Mouse (Mus musculus): ENCODE data around the gene Gm10762. TPM values are rescaled to one million over a fixed set of nuclear protein-coding genes. Genes with fewer than 3 reads are reported as not detected.
"Not testable (repeated sequence)": the region's sequence is repeated elsewhere in the genome, so short reads cannot be mapped to it uniquely, and the experiment has no call there.

Gm10762 gene
- 23.3 and 26.6 TPM in 2 replicates for polyA plus RNA-seq (2015; fragmentation: Nextera tagmentation; extraction: Ambion mirVana)

DNA sequence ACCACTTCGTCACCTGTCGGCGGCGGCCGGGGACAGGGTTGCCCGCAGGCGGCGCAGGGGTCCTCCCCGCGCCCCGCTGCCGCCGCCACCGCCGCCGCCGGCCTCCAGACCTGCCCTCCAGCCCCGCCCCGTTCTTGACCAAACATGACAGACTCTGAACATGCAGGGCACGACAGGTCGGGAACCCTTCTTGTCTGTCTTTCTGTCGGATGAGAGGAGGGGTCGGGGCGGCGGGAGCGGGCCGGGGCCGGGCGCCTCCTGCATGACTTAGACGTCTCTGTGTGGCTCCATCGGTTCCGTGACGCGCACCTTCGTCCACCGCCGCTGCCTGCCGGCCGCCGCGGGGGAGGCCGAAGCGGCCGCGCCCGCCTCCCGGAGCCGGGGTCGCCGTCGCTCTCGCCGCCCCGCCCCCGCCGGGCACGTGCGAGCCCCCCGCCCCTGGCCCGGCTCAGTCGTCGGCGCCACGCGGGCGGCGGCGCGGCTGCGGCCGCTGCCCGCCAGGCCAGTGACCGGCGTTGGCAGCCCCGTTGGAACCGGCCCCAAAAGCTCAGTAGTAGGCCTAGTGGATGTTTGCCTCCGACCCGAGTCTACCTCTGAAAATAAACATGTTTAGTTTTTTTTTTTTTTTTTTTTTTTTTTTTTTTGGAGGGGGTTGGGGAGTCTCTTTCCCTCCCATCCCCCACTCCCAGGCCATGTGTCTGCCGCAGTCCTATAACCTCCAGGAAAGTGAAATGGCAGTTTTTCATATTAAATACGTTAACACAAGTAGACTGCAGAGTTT is at the start of gene Gm10762:
Gm10762 (minus strand) TSS at position 65 of the 781 bp plus-strand sequence.
- peak within 1 kb of the TSS; percentile 85 for H3K4me3 ChIP-seq (replicated peaks)
- under 1% methylated on average over 70 of the region's 80 CpGs for WGBS
- H3K36me3 ChIP-seq = no peaks in the 10 kb centered on the region
- H3K4me2 ChIP-seq (replicated peaks) = peak within 1 kb of the TSS; percentile 56
- H3K27me3 ChIP-seq = no peaks in the 10 kb centered on the region
- H3K9me3 ChIP-seq = no peaks in the 10 kb centered on the region
- ATAC-seq = peak; percentile 81
- H3K4me1 ChIP-seq (replicated peaks) = peaks cover 15% of the 10 kb centered on the region
- H3K9ac ChIP-seq (replicated peaks) = peak within 1 kb of the TSS; percentile 98
- H3K27ac ChIP-seq = peak within 1 kb of the TSS; percentile 100

DNA sequence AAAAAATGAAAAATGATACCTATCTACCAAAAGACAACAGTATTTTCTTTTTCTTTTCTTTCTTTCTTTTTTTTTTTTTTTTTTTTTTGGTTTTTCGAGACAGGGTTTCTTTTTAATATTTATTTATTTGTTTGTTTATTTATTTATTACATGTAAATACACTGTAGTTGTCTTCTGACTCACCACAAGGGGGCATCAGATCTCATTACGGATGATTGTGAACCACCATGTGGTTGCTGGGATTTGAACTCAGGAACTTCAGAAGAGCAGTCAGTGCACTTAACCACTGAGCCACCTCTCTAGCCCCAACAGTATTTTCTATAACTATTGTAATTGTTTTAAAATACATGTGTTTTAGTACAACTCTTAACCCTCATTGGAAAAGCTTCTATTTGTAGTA is 41.3 kb upstream of the Gm10762 start:
- not testable (repeated sequence) for ATAC-seq; H3K9ac ChIP-seq (replicated peaks); H3K27me3 ChIP-seq; H3K4me2 ChIP-seq (replicated peaks); H3K4me3 ChIP-seq (replicated peaks); H3K27ac ChIP-seq; H3K36me3 ChIP-seq; H3K4me1 ChIP-seq (replicated peaks); H3K9me3 ChIP-seq
- WGBS = 84% methylated on average over 2 of the region's 2 CpGs

- Histone ChIP-seq H3K36me3 (no peaks in the 10 kb centered on the region), H3K27me3 (no peaks in the 10 kb centered on the region), H3K4me3 (replicated peaks) (no peak overlapping the region), H3K9me3 (no peaks in the 10 kb centered on the region), H3K9ac (replicated peaks) (no peak overlapping the region), H3K4me2 (replicated peaks) (no peak overlapping the region), H3K27ac (no peak overlapping the region), H3K4me1 (replicated peaks) (no peaks in the 10 kb centered on the region)
- ATAC-seq = no peak
- WGBS = 75% methylated on average over 4 of the region's 4 CpGs
These were observed 38.7 kb upstream of the Gm10762 start for GRCm38 (mm10) chr2:129006194-129006749.

GRCm38 (mm10) chr2:129004872-129005271 is 37.3 kb upstream of the Gm10762 start:
- H3K27ac ChIP-seq = no peak overlapping the region
- no peak for ATAC-seq
- H3K9me3 ChIP-seq = no peaks in the 10 kb centered on the region
- no peaks in the 10 kb centered on the region for H3K27me3 ChIP-seq
- H3K4me3 ChIP-seq (replicated peaks) = no peak overlapping the region
- no peak overlapping the region for H3K9ac ChIP-seq (replicated peaks)
- no peak overlapping the region for H3K4me2 ChIP-seq (replicated peaks)
- no peaks in the 10 kb centered on the region for H3K4me1 ChIP-seq (replicated peaks)
- H3K36me3 ChIP-seq = no peaks in the 10 kb centered on the region

- no peak overlapping the region for H3K9ac ChIP-seq (replicated peaks)
- peaks cover 4% of the 10 kb centered on the region; the same call in 1 of the 2 replicates for H3K4me1 ChIP-seq (replicated peaks)
- no peaks in the 10 kb centered on the region for H3K9me3 ChIP-seq
- H3K4me3 ChIP-seq (replicated peaks) = no peak overlapping the region
- no peaks in the 10 kb centered on the region for H3K27me3 ChIP-seq
- no peaks in the 10 kb centered on the region for H3K36me3 ChIP-seq
- 92% methylated on average over 3 of the region's 3 CpGs for WGBS
- ATAC-seq = no peak
- H3K4me2 ChIP-seq (replicated peaks) = no peak overlapping the region
- no peak overlapping the region for H3K27ac ChIP-seq
These were observed 17.2 kb upstream of the Gm10762 start for GRCm38 (mm10) chr2:128984746-128985145.

DNA sequence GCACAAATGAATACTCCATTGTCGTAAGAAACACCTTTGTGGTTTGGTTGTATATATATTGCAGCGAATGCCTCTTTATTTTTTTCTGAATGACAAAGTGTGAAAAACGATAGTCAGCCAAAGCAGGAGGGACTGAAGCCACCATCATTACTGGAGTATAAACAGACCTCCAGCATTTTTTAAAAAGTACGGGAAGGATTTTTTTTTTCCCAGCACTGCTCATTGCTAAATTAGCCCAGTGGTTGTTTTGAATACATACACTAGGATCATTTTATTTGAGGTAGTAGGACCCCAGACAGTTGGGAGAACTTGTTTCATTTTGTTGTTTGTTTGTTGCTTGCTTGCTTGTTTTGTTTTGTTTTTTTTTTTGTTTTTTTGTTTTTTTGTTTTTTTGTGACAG is 8.0 kb upstream of the Gm10762 start:
- Histone ChIP-seq H3K36me3 (no peaks in the 10 kb centered on the region), H3K9me3 (no peaks in the 10 kb centered on the region), H3K27ac (no peak overlapping the region), H3K4me1 (replicated peaks) (no peaks in the 10 kb centered on the region), H3K4me3 (replicated peaks) (no peak overlapping the region), H3K4me2 (replicated peaks) (no peak overlapping the region), H3K9ac (replicated peaks) (no peak overlapping the region), H3K27me3 (no peaks in the 10 kb centered on the region)
- ATAC-seq = no peak
- WGBS = 86% methylated on average over 4 of the region's 4 CpGs

DNA sequence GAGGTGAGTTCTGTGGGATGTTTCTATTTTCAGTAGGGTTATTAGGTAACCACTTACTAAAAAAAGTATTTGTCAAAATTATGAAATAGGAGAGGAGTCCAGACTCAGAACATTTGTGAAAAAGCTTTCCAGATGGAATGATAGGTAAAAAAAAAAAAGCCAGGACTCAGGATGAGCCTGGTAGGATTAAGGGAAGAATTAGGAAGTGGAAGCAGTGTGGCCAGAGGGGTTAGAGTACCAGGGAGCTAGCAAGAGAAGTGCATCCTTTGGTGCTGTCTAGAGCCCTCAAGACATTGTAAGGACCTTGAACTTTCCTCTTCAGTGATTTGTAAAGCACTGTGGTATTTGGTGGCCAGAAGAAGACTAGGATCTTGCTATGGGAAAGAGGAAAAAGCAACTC is 4.8 kb upstream of the Gm10762 start:
- Histone ChIP-seq H3K4me3 (replicated peaks) (no peak overlapping the region), H3K9me3 (no peaks in the 10 kb centered on the region), H3K4me1 (replicated peaks) (peaks cover 6% of the 10 kb centered on the region), H3K9ac (replicated peaks) (no peak overlapping the region), H3K36me3 (no peaks in the 10 kb centered on the region), H3K27me3 (no peaks in the 10 kb centered on the region), H3K4me2 (replicated peaks) (no peak overlapping the region), H3K27ac (no peak overlapping the region)
- ATAC-seq = no peak

DNA sequence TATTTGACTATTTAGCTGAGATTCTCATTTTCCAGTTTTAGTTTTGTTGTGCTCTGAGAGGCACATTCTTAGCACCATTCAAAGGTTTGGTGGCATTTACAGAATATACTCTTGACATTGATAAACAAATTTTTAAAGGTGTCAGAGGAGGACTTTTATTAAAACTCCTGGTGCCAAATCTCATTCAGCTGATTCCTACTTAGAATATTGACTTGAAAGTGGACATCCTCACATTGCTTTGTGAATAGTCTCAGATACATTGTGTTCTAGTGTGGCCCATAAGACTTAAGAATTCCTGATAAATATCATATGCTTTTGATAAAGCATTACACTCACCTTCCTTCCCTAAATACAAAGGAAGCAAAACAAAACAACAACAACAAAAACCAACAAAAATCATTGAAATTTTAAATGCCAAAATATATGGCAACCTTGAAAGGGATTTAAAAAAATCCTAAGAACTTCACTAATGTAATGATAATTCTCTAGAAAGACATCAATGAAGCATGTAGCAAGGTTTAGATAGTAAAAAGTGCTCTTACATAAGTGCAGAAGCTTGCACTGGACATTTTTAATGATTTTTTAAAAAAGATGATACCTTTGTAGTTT is 1.1 kb upstream of the Gm10762 start:
- H3K9ac ChIP-seq (replicated peaks) = peak overlapping the region; percentile 98

GRCm38 (mm10) chr2:128966641-128967580 is 614 bp downstream of the Gm10762 start, which contains the start of gene Zc3h6:
Zc3h6 (plus strand) TSS chr2:128967402.
- Histone ChIP-seq H3K27ac (peak within 1 kb of the TSS; percentile 100), H3K27me3 (no peaks in the 10 kb centered on the region), H3K4me2 (replicated peaks) (peak within 1 kb of the TSS; percentile 56), H3K9ac (replicated peaks) (peak within 1 kb of the TSS; percentile 98), H3K9me3 (no peaks in the 10 kb centered on the region), H3K36me3 (no peaks in the 10 kb centered on the region), H3K4me3 (replicated peaks) (peak within 1 kb of the TSS; percentile 85), H3K4me1 (replicated peaks) (peaks cover 15% of the 10 kb centered on the region)
- peak; percentile 97 for ATAC-seq
- WGBS = under 1% methylated on average over 65 of the region's 65 CpGs

More for the DNA sequence above, 1.1 kb upstream of the Gm10762 start:
- Histone ChIP-seq H3K27me3 (no peaks in the 10 kb centered on the region), H3K4me2 (replicated peaks) (peak overlapping the region; percentile 55), H3K9me3 (no peaks in the 10 kb centered on the region), H3K4me1 (replicated peaks) (peaks cover 15% of the 10 kb centered on the region), H3K36me3 (no peaks in the 10 kb centered on the region), H3K4me3 (replicated peaks) (peak overlapping the region; percentile 85), H3K27ac (peak overlapping the region; percentile 100)
- ATAC-seq = no peak

GRCm38 (mm10) chr2:128966236-128966635 is 1.3 kb downstream of the Gm10762 start:
- no peak for ATAC-seq
- peak overlapping the region; percentile 49 for H3K4me2 ChIP-seq (replicated peaks)
- H3K27ac ChIP-seq = peak overlapping the region; percentile 100
- H3K9ac ChIP-seq (replicated peaks) = peak overlapping the region; percentile 58; the same call in 1 of the 2 replicates
- no peaks in the 10 kb centered on the region for H3K36me3 ChIP-seq
- H3K4me3 ChIP-seq (replicated peaks) = peak overlapping the region; percentile 85
- no peaks in the 10 kb centered on the region for H3K27me3 ChIP-seq
- no peaks in the 10 kb centered on the region for H3K9me3 ChIP-seq
- H3K4me1 ChIP-seq (replicated peaks) = peaks cover 15% of the 10 kb centered on the region
- WGBS = 4% methylated on average over 6 of the region's 6 CpGs

DNA sequence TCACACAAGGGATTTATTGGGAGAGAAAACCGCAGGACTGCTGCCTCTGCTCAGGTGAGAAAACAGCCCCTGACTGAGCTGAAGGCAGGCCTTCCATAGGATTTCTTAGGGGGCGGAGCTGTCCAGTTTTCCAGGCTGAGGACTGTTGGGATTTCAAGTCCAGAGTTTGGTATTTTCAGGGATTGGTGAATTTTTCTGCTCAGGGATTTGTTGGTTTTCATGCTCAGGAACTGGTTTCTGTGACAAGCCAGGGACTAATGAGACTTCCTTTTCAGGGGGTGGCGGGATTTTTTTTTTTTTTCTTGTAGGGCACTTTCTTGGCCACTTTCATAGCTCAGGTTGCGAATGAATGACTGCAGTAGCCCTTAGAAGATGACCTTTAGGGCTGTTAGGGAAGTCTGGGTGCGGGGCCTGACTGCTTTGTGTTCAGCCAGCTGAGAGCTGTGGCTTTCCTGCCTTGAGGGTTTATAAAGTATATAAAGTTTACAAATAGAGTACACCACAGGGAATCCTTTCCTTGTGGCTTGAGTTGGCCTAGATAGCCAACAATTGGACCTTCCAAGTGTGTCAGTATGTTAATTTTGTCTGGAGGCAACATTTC is 1.9 kb downstream of the Gm10762 start:
- no peaks in the 10 kb centered on the region for H3K9me3 ChIP-seq
- H3K4me2 ChIP-seq (replicated peaks) = peak overlapping the region; percentile 49
- no peaks in the 10 kb centered on the region for H3K36me3 ChIP-seq
- peak overlapping the region; percentile 9 for H3K27ac ChIP-seq
- no peaks in the 10 kb centered on the region for H3K27me3 ChIP-seq
- peaks cover 15% of the 10 kb centered on the region for H3K4me1 ChIP-seq (replicated peaks)
- no peak for ATAC-seq
- 37% methylated on average over 5 of the region's 5 CpGs for WGBS
- peak overlapping the region; percentile 85; the same call in 1 of the 2 replicates for H3K4me3 ChIP-seq (replicated peaks)
- H3K9ac ChIP-seq (replicated peaks) = peak overlapping the region; percentile 54; the same call in 1 of the 2 replicates

Data from midbrain, embryonic 13.5 days (tissue).